Comparison of ENCODE assay signal across 21 mouse cellular contexts in the genomic region with DNA sequence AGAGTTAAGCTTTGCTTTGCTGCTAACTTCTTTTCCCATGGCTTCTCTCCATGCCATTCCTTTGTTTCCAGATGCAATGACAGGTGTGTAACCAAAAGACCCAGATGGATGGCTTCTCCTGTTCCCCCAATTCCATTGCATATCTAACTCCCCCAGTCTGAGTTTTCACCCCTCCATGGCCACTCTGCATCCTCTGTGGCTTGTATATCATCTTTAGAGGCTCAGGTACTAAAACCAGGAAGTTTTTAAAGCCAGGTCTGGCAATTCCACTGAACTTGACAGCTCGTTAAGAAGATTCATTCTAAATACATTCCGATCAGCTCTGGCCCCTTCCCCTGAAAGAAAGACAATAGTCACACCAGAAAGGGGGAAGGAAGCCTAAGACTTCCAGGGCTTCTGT.
"Had no signal": no experiment of that assay in that cellular context is flagged by ENCODE, and none has a peak within 500 bp of the region (broad histone marks: within the 10 kb centered on the region; RNA-seq: fewer than 3 reads in every experiment).

No protein-coding gene starts in this region.

- H3K36me3 ChIP-seq: lung, embryonic 15.5 days; midbrain, embryonic 10.5 days; midbrain, embryonic 12.5 days; neural tube, embryonic 13.5 days; neural tube, embryonic 15.5 days; stomach, embryonic 15.5 days had no signal

- DNase-seq: liver, postnatal 0 days; lung, adult 2 months; lung, postnatal 14 days; lung, postnatal 36 days; midbrain, embryonic 14.5 days; right cerebral cortex, postnatal 14 days; thymus, adult 2 months; thymus, postnatal 25 days; thymus, postnatal 4 days had no signal

- H3K27ac ChIP-seq: lung, embryonic 15.5 days; macrophage; midbrain, embryonic 10.5 days; midbrain, embryonic 12.5 days; neural tube, embryonic 13.5 days; neural tube, embryonic 15.5 days; stomach, embryonic 15.5 days; stomach, postnatal 0 days had no signal

- ATAC-seq: liver, postnatal 0 days; lung, postnatal 0 days; midbrain, embryonic 16.5 days had no signal

- H3K9ac ChIP-seq: liver, postnatal 0 days; lung, embryonic 15.5 days; midbrain, embryonic 12.5 days; neural tube, embryonic 13.5 days; neural tube, embryonic 15.5 days; stomach, embryonic 15.5 days had no signal

- H3K4me3 ChIP-seq: lung, embryonic 15.5 days; megakaryocyte, embryonic 14.5 days; midbrain, embryonic 10.5 days; midbrain, embryonic 12.5 days; myocyte; neural tube, embryonic 13.5 days; neural tube, embryonic 15.5 days; stomach, embryonic 15.5 days had no signal

- H3K27me3 ChIP-seq: lung, embryonic 15.5 days; megakaryocyte, embryonic 14.5 days; midbrain, embryonic 12.5 days; neural tube, embryonic 13.5 days; neural tube, embryonic 15.5 days; stomach, embryonic 15.5 days had no signal

- H3K4me1 ChIP-seq: lung, embryonic 15.5 days; megakaryocyte, embryonic 14.5 days; midbrain, embryonic 10.5 days; midbrain, embryonic 12.5 days; neural tube, embryonic 13.5 days; neural tube, embryonic 15.5 days; stomach, embryonic 15.5 days had no signal

- H3K9me3 ChIP-seq: lung, embryonic 15.5 days; midbrain, embryonic 10.5 days; midbrain, embryonic 12.5 days; neural tube, embryonic 13.5 days; neural tube, embryonic 15.5 days; stomach, embryonic 15.5 days had no signal

- H3K4me2 ChIP-seq: lung, embryonic 15.5 days; midbrain, embryonic 12.5 days; neural tube, embryonic 13.5 days; neural tube, embryonic 15.5 days; stomach, embryonic 15.5 days had no signal
